In the genomic region with DNA sequence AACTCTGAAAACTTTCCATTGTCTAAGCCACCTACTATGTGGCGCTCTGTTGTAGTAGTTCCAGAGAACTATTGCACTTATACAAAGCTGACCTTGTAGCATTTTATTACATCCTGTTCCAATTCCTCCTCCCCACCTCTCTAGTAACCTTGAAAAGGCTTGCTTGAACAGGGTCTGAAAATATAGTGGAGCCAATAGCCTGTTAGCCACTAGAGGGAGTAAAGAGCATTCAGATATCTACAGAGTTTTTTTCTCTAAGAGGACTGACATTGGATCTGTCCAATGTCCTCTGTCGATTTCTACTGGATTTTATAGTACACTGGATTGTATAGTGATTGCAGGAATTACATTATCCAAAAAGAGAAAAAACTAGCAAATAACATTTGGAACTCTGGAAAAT, we compare ENCODE assay signal across 10 mouse cellular contexts. TPM values are rescaled to one million over a fixed set of nuclear protein-coding genes. Genes with fewer than 3 reads are reported as not detected.
DNase-seq lines count a peak whose midpoint lies in the region; ATAC-seq and TF ChIP-seq lines count a peak whose summit lies in the region.
"Had no signal": no experiment of that assay in that cellular context is flagged by ENCODE, and none has a peak within 500 bp of the region (broad histone marks: within the 10 kb centered on the region; RNA-seq: fewer than 3 reads in every experiment).

No protein-coding gene starts in this region.

- no peak overlapping the region for H3K27ac ChIP-seq in lung, embryonic 14.5 days (ENCODE audit: low read depth)
- H3K27ac ChIP-seq: macrophage had no signal

- no peaks in the 10 kb centered on the region for H3K36me3 ChIP-seq in lung, embryonic 14.5 days (ENCODE audit: insufficient read depth)

- H3K4me3 ChIP-seq in lung, embryonic 14.5 days (ENCODE audit: low read depth, low read length) = no peak overlapping the region

- no peaks in the 10 kb centered on the region for H3K9me3 ChIP-seq in lung, embryonic 14.5 days (ENCODE audit: low read depth, low read length)

- H3K27me3 ChIP-seq in lung, embryonic 14.5 days (ENCODE audit: insufficient read depth, low read length) = no peaks in the 10 kb centered on the region

- no peaks in the 10 kb centered on the region for H3K4me1 ChIP-seq in lung, embryonic 14.5 days (ENCODE audit: insufficient read depth)

- DNase-seq in cerebellum, postnatal 10 days = peak; percentile 1 to 36
- no peak for DNase-seq in cerebellum, postnatal 36 days
- DNase-seq in lung, embryonic 14.5 days = peak; percentile 64
- DNase-seq in lung, postnatal 14 days = no peak
- DNase-seq in mesoderm, embryonic 11.5 days (ENCODE audit: low read depth, low spot score) = peak; percentile 27
- no peak for DNase-seq in testis, postnatal 14 days (ENCODE audit: low spot score)
- DNase-seq in ovary, postnatal 36 days (ENCODE audit: low spot score) = no peak

- TF ChIP-seq CTCF in lung, embryonic 14.5 days (IDR thresholded peaks at IDR 0.05; ENCODE audit: low read depth) = peak; percentile 50

- no peak for ATAC-seq in lung, embryonic 14.5 days (ENCODE audit: insufficient read depth)
- peak; percentile 88 for ATAC-seq in common myeloid progenitor, adult 5-6 weeks (replicated peaks; ENCODE audit: low read depth, poor library complexity, severe bottlenecking)

- WGBS in lung, embryonic 14.5 days = 29% methylated on average over 2 of the region's 2 CpGs

- H3K4me2 ChIP-seq in lung, embryonic 14.5 days = no peak overlapping the region

- H3K9ac ChIP-seq in lung, embryonic 14.5 days = no peak overlapping the region

RNA-seq across cellular contexts. Expression of a gene that starts 6.9 kb away (rescaled TPM):
- 1.6 and 2.7 TPM in 2 replicates for polyA plus RNA-seq in lung, embryonic 14.5 days (2014; fragmentation: Nextera tagmentation; extraction: Ambion mirVana)
- total RNA-seq in common myeloid progenitor, adult 5-6 weeks (2017) = 1.1 and 3.2 TPM in 2 replicates
- polyA plus RNA-seq: C2C12 had no signal

RNA-seq across cellular contexts. Expression of a gene that starts 7.2 kb away (rescaled TPM):
- 0.75 and 0.95 TPM in 2 replicates for polyA plus RNA-seq in lung, embryonic 14.5 days (2014; fragmentation: Nextera tagmentation; extraction: Ambion mirVana)
- 1.1 and 3.2 TPM in 2 replicates for total RNA-seq in common myeloid progenitor, adult 5-6 weeks (2017)
- polyA plus RNA-seq: C2C12 had no signal

Comparison
In these comparisons a context has a peak if more than half of its experiments do, and no peak if none do; other contexts are left out.
1. DNase-seq: peak in cerebellum, postnatal 10 days (2 of 2), lung, embryonic 14.5 days (single experiment) and mesoderm, embryonic 11.5 days (single experiment); none in cerebellum, postnatal 36 days (0 of 2), lung, postnatal 14 days (single experiment), testis, postnatal 14 days (single experiment) and ovary, postnatal 36 days (single experiment).